Mouse (Mus musculus): ENCODE data around the gene Fam185a. TPM values are rescaled to one million over a fixed set of nuclear protein-coding genes. Genes with fewer than 3 reads are reported as not detected.

The Fam185a gene
- polyA plus RNA-seq (2014; fragmentation: Nextera tagmentation; extraction: Ambion mirVana), result 8.3 and 9.4 TPM in 2 replicates

DNA sequence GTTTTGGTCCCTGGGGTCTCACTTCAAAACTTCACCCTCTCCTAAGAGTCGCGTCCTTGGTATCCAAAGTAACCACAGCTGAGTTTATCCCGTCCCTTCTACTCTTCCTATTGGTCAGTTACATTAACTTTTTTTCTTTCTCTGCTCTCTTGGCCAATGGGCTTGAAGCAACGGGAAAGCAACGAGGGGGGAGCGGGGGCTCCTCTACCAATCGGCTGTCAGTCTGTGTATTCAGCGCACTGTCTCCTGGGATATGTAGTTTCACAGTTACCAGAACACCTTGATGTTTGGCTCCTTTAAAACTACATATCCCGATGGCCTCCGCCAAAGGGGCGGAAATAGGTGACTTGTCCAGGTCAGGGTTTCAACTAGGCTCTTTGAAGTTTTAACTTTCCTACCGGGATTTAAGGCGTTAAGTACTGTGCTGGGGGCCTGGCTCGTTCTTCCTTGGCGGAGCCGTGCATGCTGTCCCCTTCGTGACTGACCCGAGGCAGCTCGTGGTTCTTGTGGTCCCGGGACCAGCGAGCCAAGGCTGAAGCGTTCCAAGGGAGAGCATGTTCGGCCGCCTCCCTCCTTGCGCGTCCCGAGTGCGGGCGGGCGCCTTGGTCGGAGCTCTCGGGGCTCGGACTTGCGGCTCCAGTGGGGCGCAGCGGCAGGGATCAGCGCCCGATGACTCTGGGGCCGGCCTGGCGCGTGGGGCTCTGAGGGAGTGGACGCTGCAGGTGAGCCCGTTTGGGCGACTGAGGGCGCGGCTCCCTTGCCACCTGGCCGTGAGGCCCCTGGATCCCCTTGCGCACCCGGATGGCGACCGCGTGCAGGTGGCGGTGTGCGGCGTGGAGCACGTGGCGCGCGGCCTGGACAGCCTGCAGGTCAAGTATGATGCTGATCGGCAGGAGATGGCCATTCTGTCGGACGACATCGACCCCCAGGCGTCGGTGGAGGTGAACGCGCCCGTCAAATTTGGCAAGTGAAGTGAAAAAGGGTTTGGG, at the start of gene Fam185a, which contains the start of gene Ccdc146:
TSS of gene Fam185a (plus strand) at position 345 of the 989 bp plus-strand sequence.
TSS of gene Ccdc146 (minus strand) at position 64 of the 989 bp plus-strand sequence.
- H3K4me3 ChIP-seq (ENCODE audit: low read depth, low read length), result peak within 1 kb of the TSS; percentile 83
- no peaks in the 10 kb centered on the region for H3K9me3 ChIP-seq (ENCODE audit: control insufficient read depth, low read length)
- no peaks in the 10 kb centered on the region for H3K36me3 ChIP-seq (ENCODE audit: control insufficient read depth, insufficient read depth, low read length)
- ATAC-seq (ENCODE audit: low read depth), result peak; percentile 100
- no peaks in the 10 kb centered on the region; the same call in 1 of the 2 replicates for H3K4me1 ChIP-seq (ENCODE audit: control insufficient read depth, insufficient read depth, low read length)
- H3K9ac ChIP-seq (replicated peaks; ENCODE audit: low read depth, low read length), result peak within 1 kb of the TSS; percentile 58
- no peaks in the 10 kb centered on the region for H3K27me3 ChIP-seq (ENCODE audit: control insufficient read depth, insufficient read depth, low read length)
- H3K4me2 ChIP-seq (ENCODE audit: low read depth, low read length), result peak within 1 kb of the TSS; percentile 93
- H3K27ac ChIP-seq (ENCODE audit: low read depth, low read length), result peak within 1 kb of the TSS; percentile 44; the same call in 1 of the 2 replicates
- under 1% methylated on average over 68 of the region's 68 CpGs for WGBS

GRCm38 (mm10) chr5:21376935-21377334, 47.8 kb upstream of the Fam185a start:
- Histone ChIP-seq H3K36me3 (ENCODE audit: control insufficient read depth, insufficient read depth, low read length) (no peaks in the 10 kb centered on the region), H3K27me3 (ENCODE audit: control insufficient read depth, insufficient read depth, low read length) (no peaks in the 10 kb centered on the region; the same call in 1 of the 2 replicates), H3K4me1 (ENCODE audit: control insufficient read depth, insufficient read depth, low read length) (no peaks in the 10 kb centered on the region), H3K27ac (ENCODE audit: low read depth, low read length) (no peak overlapping the region), H3K4me3 (ENCODE audit: low read depth, low read length) (no peak overlapping the region), H3K9ac (replicated peaks; ENCODE audit: low read depth, low read length) (no peak overlapping the region), H3K9me3 (ENCODE audit: control insufficient read depth, low read length) (no peaks in the 10 kb centered on the region), H3K4me2 (ENCODE audit: low read depth, low read length) (no peak overlapping the region)
- WGBS, result 83% methylated on average over 4 of the region's 4 CpGs
- no peak for ATAC-seq (ENCODE audit: low read depth)

GRCm38 (mm10) chr5:21378397-21378796, 46.4 kb upstream of the Fam185a start:
- Histone ChIP-seq H3K9ac (replicated peaks; ENCODE audit: low read depth, low read length) (no peak overlapping the region), H3K27me3 (ENCODE audit: control insufficient read depth, insufficient read depth, low read length) (no peaks in the 10 kb centered on the region), H3K9me3 (ENCODE audit: control insufficient read depth, low read length) (no peaks in the 10 kb centered on the region), H3K27ac (ENCODE audit: low read depth, low read length) (no peak overlapping the region), H3K4me3 (ENCODE audit: low read depth, low read length) (no peak overlapping the region), H3K4me1 (ENCODE audit: control insufficient read depth, insufficient read depth, low read length) (no peaks in the 10 kb centered on the region), H3K36me3 (ENCODE audit: control insufficient read depth, insufficient read depth, low read length) (no peaks in the 10 kb centered on the region), H3K4me2 (ENCODE audit: low read depth, low read length) (no peak overlapping the region)
- ATAC-seq (ENCODE audit: low read depth), result no peak
- 81% methylated on average over 2 of the region's 2 CpGs for WGBS

DNA sequence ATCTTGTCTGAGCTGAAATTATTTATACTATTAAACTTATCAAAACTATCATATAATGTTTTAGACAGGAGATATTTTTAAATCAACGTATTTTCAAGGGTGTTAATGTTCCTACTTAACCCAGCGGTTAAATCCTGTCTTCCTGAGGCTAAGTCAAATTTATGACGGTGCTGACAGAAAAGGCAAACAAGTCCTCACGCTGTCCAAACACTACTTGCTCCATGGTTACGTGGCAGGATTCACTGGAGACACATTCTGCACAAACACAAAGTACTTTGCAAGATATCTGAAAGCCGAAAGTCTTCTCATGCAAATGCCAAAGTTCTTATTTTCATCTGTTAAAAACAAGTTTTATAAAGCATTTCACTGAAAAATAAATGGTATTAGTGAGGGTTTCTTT, 42.8 kb upstream of the Fam185a start:
- WGBS, result 34% methylated on average over 6 of the region's 6 CpGs

DNA sequence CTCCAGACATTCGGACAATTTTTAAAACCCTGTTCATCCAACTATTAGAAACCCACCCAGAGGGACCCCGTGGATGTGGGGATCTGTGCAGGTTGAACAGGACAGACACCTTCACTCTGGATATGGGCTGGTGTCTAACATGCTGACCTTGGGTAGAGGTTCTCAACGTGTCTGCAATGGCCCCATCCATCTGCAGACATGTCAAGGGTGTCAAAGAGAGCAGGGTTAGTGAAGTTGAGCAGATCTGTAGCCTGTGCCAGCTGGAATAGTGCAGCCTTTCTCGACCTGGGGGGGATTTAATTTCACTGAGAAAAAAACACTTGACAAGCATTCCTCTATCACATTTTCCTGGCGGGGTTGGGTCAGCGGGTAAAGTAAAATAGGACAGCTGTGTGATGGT, 42.1 kb upstream of the Fam185a start:
- Histone ChIP-seq H3K36me3 (ENCODE audit: control insufficient read depth, insufficient read depth, low read length) (no peaks in the 10 kb centered on the region), H3K27ac (ENCODE audit: low read depth, low read length) (no peak overlapping the region), H3K9ac (replicated peaks; ENCODE audit: low read depth, low read length) (no peak overlapping the region), H3K4me2 (ENCODE audit: low read depth, low read length) (no peak overlapping the region), H3K4me1 (ENCODE audit: control insufficient read depth, insufficient read depth, low read length) (no peaks in the 10 kb centered on the region), H3K9me3 (ENCODE audit: control insufficient read depth, low read length) (no peaks in the 10 kb centered on the region), H3K27me3 (ENCODE audit: control insufficient read depth, insufficient read depth, low read length) (no peaks in the 10 kb centered on the region), H3K4me3 (ENCODE audit: low read depth, low read length) (no peak overlapping the region)
- 0 out of 2 replicates have a peak, but pooled peaks have one; percentile 14 for ATAC-seq (ENCODE audit: low read depth)
- WGBS, result 74% methylated on average over 6 of the region's 6 CpGs

More for the DNA sequence above, 42.8 kb upstream of the Fam185a start:
- H3K4me2 ChIP-seq (ENCODE audit: low read depth, low read length), result no peak overlapping the region
- no peaks in the 10 kb centered on the region for H3K9me3 ChIP-seq (ENCODE audit: control insufficient read depth, low read length)
- no peaks in the 10 kb centered on the region for H3K27me3 ChIP-seq (ENCODE audit: control insufficient read depth, insufficient read depth, low read length)
- no peak overlapping the region for H3K27ac ChIP-seq (ENCODE audit: low read depth, low read length)
- no peaks in the 10 kb centered on the region for H3K36me3 ChIP-seq (ENCODE audit: control insufficient read depth, insufficient read depth, low read length)
- no peak overlapping the region for H3K4me3 ChIP-seq (ENCODE audit: low read depth, low read length)
- no peaks in the 10 kb centered on the region for H3K4me1 ChIP-seq (ENCODE audit: control insufficient read depth, insufficient read depth, low read length)
- H3K9ac ChIP-seq (replicated peaks; ENCODE audit: low read depth, low read length), result no peak overlapping the region
- ATAC-seq (ENCODE audit: low read depth), result no peak

DNA sequence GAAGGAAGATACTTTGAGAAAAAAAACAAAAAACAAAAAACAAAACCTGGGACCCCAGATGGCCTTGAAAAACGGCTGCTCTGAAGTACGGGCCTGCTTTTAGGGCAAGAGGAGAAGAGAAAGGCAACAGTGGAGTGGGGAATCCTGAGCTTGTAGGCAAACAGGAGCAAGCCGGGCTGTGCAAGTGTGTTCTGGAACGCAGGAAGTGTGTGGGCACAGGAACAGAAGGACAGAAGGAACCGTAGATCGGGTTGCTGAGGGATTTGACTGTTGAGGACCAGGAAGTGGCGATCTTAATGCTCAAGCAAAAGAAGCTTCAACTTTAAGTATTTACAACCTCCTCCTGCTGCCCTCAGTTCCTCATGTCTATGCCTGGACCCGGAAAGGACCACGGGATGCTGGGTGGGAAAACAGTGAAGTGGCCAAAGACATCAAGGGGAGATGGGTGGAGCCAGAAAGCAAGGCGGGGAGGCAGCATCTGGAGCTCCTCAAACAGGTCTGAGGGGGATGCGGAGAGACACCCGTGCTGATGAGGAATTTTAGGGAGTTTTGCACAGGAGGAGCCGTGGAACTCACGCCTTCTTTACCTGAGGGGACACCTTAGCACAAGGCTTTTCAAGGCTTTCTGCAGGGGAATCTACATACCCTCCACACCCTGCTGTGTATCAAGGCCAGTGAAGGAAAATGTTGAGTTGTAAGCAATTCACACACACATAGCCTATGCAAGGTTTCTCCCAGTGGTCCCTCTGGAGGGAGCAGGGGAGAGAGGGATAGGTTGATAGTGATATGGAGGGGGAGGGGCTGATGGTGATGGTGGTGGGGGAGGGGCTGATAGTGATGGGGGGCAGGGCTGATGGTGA, 41.1 kb upstream of the Fam185a start:
- Histone ChIP-seq H3K9me3 (ENCODE audit: control insufficient read depth, low read length) (no peaks in the 10 kb centered on the region), H3K27ac (ENCODE audit: low read depth, low read length) (no peak overlapping the region), H3K4me1 (ENCODE audit: control insufficient read depth, insufficient read depth, low read length) (no peaks in the 10 kb centered on the region), H3K4me3 (ENCODE audit: low read depth, low read length) (no peak overlapping the region), H3K36me3 (ENCODE audit: control insufficient read depth, insufficient read depth, low read length) (no peaks in the 10 kb centered on the region), H3K4me2 (ENCODE audit: low read depth, low read length) (no peak overlapping the region), H3K9ac (replicated peaks; ENCODE audit: low read depth, low read length) (no peak overlapping the region), H3K27me3 (ENCODE audit: control insufficient read depth, insufficient read depth, low read length) (no peaks in the 10 kb centered on the region)
- 55% methylated on average over 14 of the region's 14 CpGs for WGBS
- no peak for ATAC-seq (ENCODE audit: low read depth)

GRCm38 (mm10) chr5:21384252-21384960, 40.4 kb upstream of the Fam185a start:
- WGBS, result 81% methylated on average over 13 of the region's 13 CpGs

GRCm38 (mm10) chr5:21384976-21385375, 39.8 kb upstream of the Fam185a start:
- Histone ChIP-seq H3K4me1 (ENCODE audit: control insufficient read depth, insufficient read depth, low read length) (no peaks in the 10 kb centered on the region), H3K4me3 (ENCODE audit: low read depth, low read length) (no peak overlapping the region), H3K4me2 (ENCODE audit: low read depth, low read length) (no peak overlapping the region), H3K27ac (ENCODE audit: low read depth, low read length) (no peak overlapping the region), H3K36me3 (ENCODE audit: control insufficient read depth, insufficient read depth, low read length) (no peaks in the 10 kb centered on the region), H3K9ac (replicated peaks; ENCODE audit: low read depth, low read length) (no peak overlapping the region), H3K9me3 (ENCODE audit: control insufficient read depth, low read length) (no peaks in the 10 kb centered on the region), H3K27me3 (ENCODE audit: control insufficient read depth, insufficient read depth, low read length) (no peaks in the 10 kb centered on the region)
- no peak for ATAC-seq (ENCODE audit: low read depth)
- WGBS, result 97% methylated on average over 9 of the region's 9 CpGs

More at GRCm38 (mm10) chr5:21384252-21384960, 40.4 kb upstream of the Fam185a start:
- H3K4me1 ChIP-seq (ENCODE audit: control insufficient read depth, insufficient read depth, low read length), result no peaks in the 10 kb centered on the region
- H3K27me3 ChIP-seq (ENCODE audit: control insufficient read depth, insufficient read depth, low read length), result no peaks in the 10 kb centered on the region
- no peak overlapping the region for H3K4me3 ChIP-seq (ENCODE audit: low read depth, low read length)
- H3K36me3 ChIP-seq (ENCODE audit: control insufficient read depth, insufficient read depth, low read length), result no peaks in the 10 kb centered on the region
- no peak for ATAC-seq (ENCODE audit: low read depth)
- H3K9ac ChIP-seq (replicated peaks; ENCODE audit: low read depth, low read length), result no peak overlapping the region
- no peaks in the 10 kb centered on the region for H3K9me3 ChIP-seq (ENCODE audit: control insufficient read depth, low read length)
- no peak overlapping the region for H3K4me2 ChIP-seq (ENCODE audit: low read depth, low read length)
- no peak overlapping the region for H3K27ac ChIP-seq (ENCODE audit: low read depth, low read length)
